ENCODE assay signal across 26 mouse cellular contexts in the genomic region with DNA sequence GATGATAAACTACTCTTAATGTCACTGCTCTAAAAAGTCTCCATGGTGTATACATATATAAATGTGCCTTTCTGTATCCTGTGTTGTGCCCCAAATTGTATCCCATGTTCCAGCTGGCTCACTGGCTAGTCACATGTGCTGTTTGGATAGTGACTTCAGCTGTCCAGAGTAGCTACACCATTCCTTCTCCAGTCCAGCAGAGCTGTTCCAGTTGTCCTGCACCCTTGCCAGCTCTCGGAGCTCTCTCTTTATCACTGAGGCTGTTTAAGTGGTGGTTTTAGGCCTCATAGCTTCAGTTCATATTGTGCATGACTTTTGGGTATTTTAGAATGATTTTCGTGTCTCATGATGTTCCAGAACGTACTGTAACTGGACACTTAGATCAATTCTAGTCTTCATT. TPM values are rescaled to one million over a fixed set of nuclear protein-coding genes. Genes with fewer than 3 reads are reported as not detected.
DNase-seq lines count a peak whose midpoint lies in the region; ATAC-seq and TF ChIP-seq lines count a peak whose summit lies in the region.
"Had no signal": no experiment of that assay in that cellular context is flagged by ENCODE, and none has a peak within 500 bp of the region (broad histone marks: within the 10 kb centered on the region; RNA-seq: fewer than 3 reads in every experiment).

No protein-coding gene starts in this region.

- no peak for ATAC-seq in liver, embryonic 12.5 days
- ATAC-seq: activated CD4-positive, CD25-positive, alpha-beta regulatory T cell, adult 4 months; forebrain, postnatal 0 days; hindbrain, embryonic 16.5 days; midbrain, embryonic 15.5 days had no signal

- H3K9me3 ChIP-seq in liver, embryonic 12.5 days (replicated peaks) = no peaks in the 10 kb centered on the region
- H3K9me3 ChIP-seq: embryonic facial prominence, embryonic 12.5 days; hindbrain, embryonic 10.5 days; kidney, embryonic 15.5 days; limb, embryonic 13.5 days; midbrain, embryonic 15.5 days; neural tube, embryonic 13.5 days; stomach, embryonic 15.5 days had no signal

- no peak for TF ChIP-seq CTCF in liver, adult 2 months (IDR thresholded peaks at IDR 0.05; ENCODE audit: low read depth, low read length)

- TF ChIP-seq POLR2A in liver, adult 2 months (IDR thresholded peaks at IDR 0.05; ENCODE audit: extremely low read depth, insufficient read depth, low read length) = no peak

- peaks cover 10% of the 10 kb centered on the region; the same call in 1 of the 2 replicates for H3K79me2 ChIP-seq in liver, adult 2 months (ENCODE audit: control insufficient read depth, insufficient read depth, low read length)

- no peak overlapping the region for H3K27ac ChIP-seq in liver, adult 2 months (replicated peaks; ENCODE audit: insufficient read depth, low read depth, low read length)
- H3K27ac ChIP-seq in liver, embryonic 12.5 days = no peak overlapping the region
- H3K27ac ChIP-seq: embryonic facial prominence, embryonic 12.5 days; hindbrain, embryonic 10.5 days; kidney, embryonic 15.5 days; limb, embryonic 13.5 days; liver, embryonic 14.5 days; macrophage; midbrain, embryonic 15.5 days; neural tube, embryonic 13.5 days had no signal

- H3K36me3 ChIP-seq in liver, adult 2 months (ENCODE audit: control insufficient read depth, insufficient read depth, low read length) = no peaks in the 10 kb centered on the region; the same call in 1 of the 2 replicates
- H3K36me3 ChIP-seq in liver, embryonic 12.5 days = no peaks in the 10 kb centered on the region
- H3K36me3 ChIP-seq: embryonic facial prominence, embryonic 12.5 days; stomach, embryonic 15.5 days had no signal

- WGBS in liver, adult 2 months = 77% methylated on average over 3 of the region's 3 CpGs
- 64% methylated on average over 3 of the region's 3 CpGs for WGBS in liver, embryonic 12.5 days (ENCODE audit: insufficient replicate concordance)

- DNase-seq in heart, adult 11 months = peak; percentile 92
- DNase-seq in heart, postnatal 25 days (ENCODE audit: low spot score) = no peak
- DNase-seq in liver, adult 2 months (ENCODE audit: extremely low read depth, low read depth, low spot score) = peak; percentile 49
- peak; percentile 21 for DNase-seq in 3T3-L1 (ENCODE audit: low read depth, low spot score)
- peak; percentile 52 for DNase-seq in adipocyte (ENCODE audit: low spot score)
- no peak for DNase-seq in thymus, postnatal 25 days
- DNase-seq in spleen, adult 18-20 months = no peak
- DNase-seq: adrenal gland, postnatal 10 days; cerebellum, adult 18-20 months; cerebellum, postnatal 14 days; forebrain, postnatal 0 days; kidney, adult 11 months; kidney, postnatal 36 days; right cerebral cortex, postnatal 4 days had no signal

- intact Hi-C loops in heart, postnatal 25 days (cut with DNase I) = no loop called here

- no peak overlapping the region for H3K4me3 ChIP-seq in liver, adult 2 months (ENCODE audit: insufficient read depth, low read depth, low read length)
- no peak overlapping the region for H3K4me3 ChIP-seq in liver, embryonic 12.5 days
- H3K4me3 ChIP-seq: embryonic facial prominence, embryonic 12.5 days; hindbrain, embryonic 10.5 days; kidney, embryonic 15.5 days; limb, embryonic 13.5 days; midbrain, embryonic 15.5 days; neural tube, embryonic 13.5 days; stomach, embryonic 15.5 days had no signal

- no peak overlapping the region for H3K4me2 ChIP-seq in liver, embryonic 12.5 days
- H3K4me2 ChIP-seq: embryonic facial prominence, embryonic 12.5 days; kidney, embryonic 15.5 days; limb, embryonic 13.5 days; midbrain, embryonic 15.5 days; neural tube, embryonic 13.5 days; stomach, embryonic 15.5 days had no signal

- no peak overlapping the region for H3K9ac ChIP-seq in liver, adult 2 months (ENCODE audit: low read depth, low read length)
- H3K9ac ChIP-seq in liver, embryonic 12.5 days = no peak overlapping the region
- H3K9ac ChIP-seq: embryonic facial prominence, embryonic 12.5 days; forebrain, postnatal 0 days; kidney, embryonic 15.5 days; limb, embryonic 13.5 days; liver, embryonic 14.5 days; midbrain, embryonic 15.5 days; neural tube, embryonic 13.5 days; stomach, embryonic 15.5 days had no signal

- peaks cover 15% of the 10 kb centered on the region for H3K4me1 ChIP-seq in liver, adult 2 months (ENCODE audit: control insufficient read depth, insufficient read depth, low read length)
- H3K4me1 ChIP-seq in liver, embryonic 12.5 days = peaks cover 6% of the 10 kb centered on the region; the same call in 1 of the 2 replicates
- H3K4me1 ChIP-seq: embryonic facial prominence, embryonic 12.5 days; kidney, embryonic 15.5 days; midbrain, embryonic 15.5 days had no signal

- no peaks in the 10 kb centered on the region for H3K27me3 ChIP-seq in liver, adult 2 months (ENCODE audit: control insufficient read depth, insufficient read depth, low read length)
- no peaks in the 10 kb centered on the region for H3K27me3 ChIP-seq in liver, embryonic 12.5 days (replicated peaks)
- H3K27me3 ChIP-seq: embryonic facial prominence, embryonic 12.5 days; kidney, embryonic 15.5 days; limb, embryonic 13.5 days; midbrain, embryonic 15.5 days; neural tube, embryonic 13.5 days; stomach, embryonic 15.5 days had no signal

RNA-seq across cellular contexts. Expression of gene Inpp4a, which starts 55.8 kb away (rescaled TPM):
- total RNA-seq in heart, postnatal 25 days (2021) = 10 to 100 TPM; 17.6 to 17.8 TPM
- total RNA-seq in liver, adult 2 months (2014; rRNA removed) = 12.4 and 19.2 TPM in 2 replicates
- polyA plus RNA-seq in liver, adult 2 months (2012; rRNA removed) = 8.1 and 8.2 TPM in 2 replicates
- polyA plus RNA-seq in liver, embryonic 12.5 days (2016; fragmentation: Nextera tagmentation; extraction: Ambion mirVana) = 4.0 and 4.1 TPM in 2 replicates

Comparison
In these comparisons a context has a peak if more than half of its experiments do, and no peak if none do; other contexts are left out.
1. DNase-seq: peak in heart, adult 11 months (single experiment), liver, adult 2 months (single experiment), 3T3-L1 (single experiment) and adipocyte (single experiment); none in heart, postnatal 25 days (single experiment), thymus, postnatal 25 days (single experiment) and spleen, adult 18-20 months (0 of 2).